Mouse (Mus musculus): ENCODE measurements around the gene Rnf180.

The Rnf180 gene

GRCm38 (mm10) chr13:105132370-105132769 is 162.2 kb downstream of the Rnf180 start:
- no peak for DNase-seq (ENCODE audit: low read depth)

GRCm38 (mm10) chr13:105130080-105130479 is 164.5 kb downstream of the Rnf180 start:
- no peak for DNase-seq (ENCODE audit: low read depth)

GRCm38 (mm10) chr13:105122092-105122491 is 172.5 kb downstream of the Rnf180 start:
- no peak for DNase-seq (ENCODE audit: low read depth)

- no peak for DNase-seq (ENCODE audit: low read depth)
Measured at GRCm38 (mm10) chr13:105121617-105122016, 173.0 kb downstream of the Rnf180 start.

- no peak for DNase-seq (ENCODE audit: low read depth)
Measured at GRCm38 (mm10) chr13:105111599-105111998, 183.0 kb downstream of the Rnf180 start.

GRCm38 (mm10) chr13:105104385-105104784 is 190.2 kb downstream of the Rnf180 start:
- no peak for DNase-seq (ENCODE audit: low read depth)

- DNase-seq (ENCODE audit: low read depth): no peak
Measured at GRCm38 (mm10) chr13:105100705-105101104, 193.9 kb downstream of the Rnf180 start.

GRCm38 (mm10) chr13:105096316-105096715 is 198.3 kb downstream of the Rnf180 start:
- DNase-seq (ENCODE audit: low read depth): no peak

GRCm38 (mm10) chr13:105089276-105089675 is 205.3 kb downstream of the Rnf180 start:
- no peak for DNase-seq (ENCODE audit: low read depth)

- no peak for DNase-seq (ENCODE audit: low read depth)
Measured at GRCm38 (mm10) chr13:105081862-105082261, 212.8 kb downstream of the Rnf180 start, which contains the start of gene 4933425L06Rik. TSS of gene 4933425L06Rik (plus strand) at chr13:105082122.

Data from fibroblast of lung, adult 2 months (primary cell).